In genomic region chrX:48462754-48463507, GRCm38 (mm10) we compare ENCODE assay signal across 8 mouse cellular contexts. TPM values are rescaled to one million over a fixed set of nuclear protein-coding genes. Genes with fewer than 3 reads are reported as not detected.
A peak's percentile ranks its signal among the peaks of the same experiment; 100 is the strongest.
DNase-seq lines count a peak whose midpoint lies in the region; ATAC-seq lines count a peak whose summit lies in the region.

TSS of gene Elf4 (minus strand) at chrX:48463132.

- peak within 1 kb of the TSS; percentile 39 for H3K4me3 ChIP-seq in intestine, embryonic 15.5 days (replicated peaks)
- H3K4me3 ChIP-seq in limb, embryonic 10.5 days, result peak within 1 kb of the TSS; percentile 49
- H3K4me3 ChIP-seq in midbrain, embryonic 13.5 days (replicated peaks), result peak within 1 kb of the TSS; percentile 31

- H3K27ac ChIP-seq in intestine, embryonic 15.5 days, result no peak within 1 kb of the TSS
- peak within 1 kb of the TSS; percentile 72 for H3K27ac ChIP-seq in limb, embryonic 10.5 days
- no peak within 1 kb of the TSS for H3K27ac ChIP-seq in midbrain, embryonic 13.5 days

- WGBS in intestine, embryonic 15.5 days, result 14% methylated on average over 38 of the region's 38 CpGs
- WGBS in limb, embryonic 10.5 days, result 10% methylated on average over 38 of the region's 38 CpGs
- 26% methylated on average over 38 of the region's 38 CpGs for WGBS in midbrain, embryonic 13.5 days

- peak within 1 kb of the TSS; percentile 79 for H3K4me2 ChIP-seq in intestine, embryonic 15.5 days (replicated peaks)
- H3K4me2 ChIP-seq in midbrain, embryonic 13.5 days (replicated peaks), result peak within 1 kb of the TSS; percentile 57

- H3K9me3 ChIP-seq in intestine, embryonic 15.5 days, result no peaks in the 10 kb centered on the region
- no peaks in the 10 kb centered on the region; the same call in 1 of the 2 replicates for H3K9me3 ChIP-seq in limb, embryonic 10.5 days (replicated peaks)
- H3K9me3 ChIP-seq in midbrain, embryonic 13.5 days, result no peaks in the 10 kb centered on the region

- H3K27me3 ChIP-seq in intestine, embryonic 15.5 days (replicated peaks), result no peaks in the 10 kb centered on the region
- H3K27me3 ChIP-seq in limb, embryonic 10.5 days (ENCODE audit: low read depth, poor library complexity, severe bottlenecking), result peaks cover 29% of the 10 kb centered on the region
- H3K27me3 ChIP-seq in midbrain, embryonic 13.5 days, result no peaks in the 10 kb centered on the region

- peak; percentile 56 for ATAC-seq in cerebellum, adult (ENCODE audit: insufficient number of reproducible peaks, low FRiP score, low TSS enrichment)
- ATAC-seq in common myeloid progenitor, adult 5-6 weeks (replicated peaks; ENCODE audit: low read depth, poor library complexity, severe bottlenecking), result peak; percentile 90
- peak; percentile 88 for ATAC-seq in intestine, embryonic 15.5 days
- peak; percentile 87 for ATAC-seq in midbrain, embryonic 13.5 days

- no peak for DNase-seq in cerebellum, adult 11 months
- DNase-seq in gastrocnemius, postnatal 4 days (ENCODE audit: low spot score in 2 of 2), result peak; percentile 62 to 74
- peak; percentile 82 for DNase-seq in limb, embryonic 10.5 days (ENCODE audit: low spot score)
- peak; percentile 42 for DNase-seq in spleen, adult 12 weeks (ENCODE audit: low spot score)

- H3K9ac ChIP-seq in intestine, embryonic 15.5 days, result peak within 1 kb of the TSS; percentile 48; the same call in 1 of the 2 replicates
- peak within 1 kb of the TSS; percentile 49; the same call in 1 of the 2 replicates for H3K9ac ChIP-seq in midbrain, embryonic 13.5 days (replicated peaks)

- H3K36me3 ChIP-seq in intestine, embryonic 15.5 days, result no peaks in the 10 kb centered on the region
- no peaks in the 10 kb centered on the region for H3K36me3 ChIP-seq in limb, embryonic 10.5 days
- no peaks in the 10 kb centered on the region for H3K36me3 ChIP-seq in midbrain, embryonic 13.5 days

- no peaks in the 10 kb centered on the region for H3K4me1 ChIP-seq in intestine, embryonic 15.5 days (replicated peaks)
- 0 out of 2 replicates have a peak, but pooled peaks cover 3% of the 10 kb centered on the region for H3K4me1 ChIP-seq in limb, embryonic 10.5 days
- no peaks in the 10 kb centered on the region for H3K4me1 ChIP-seq in midbrain, embryonic 13.5 days (replicated peaks)

RNA-seq across cellular contexts. Expression of gene Elf4, which starts in this region (rescaled TPM):
- total RNA-seq in common myeloid progenitor, adult 5-6 weeks (2017), result 24.6 and 29.9 TPM in 2 replicates
- total RNA-seq in gastrocnemius, postnatal 4 days (2021), result 10 to 100 TPM; 19.2 to 19.5 TPM
- polyA plus RNA-seq in intestine, embryonic 15.5 days (2015; fragmentation: Nextera tagmentation; extraction: Ambion mirVana), result 13.0 and 13.9 TPM in 2 replicates
- 1.8 and 1.9 TPM in 2 replicates for polyA plus RNA-seq in limb, embryonic 10.5 days (2016; fragmentation: Nextera tagmentation; extraction: Ambion mirVana)
- polyA plus RNA-seq in midbrain, embryonic 13.5 days (2015; fragmentation: Nextera tagmentation; extraction: Ambion mirVana), result 0.46 and 0.77 TPM in 2 replicates

Comparison
In these comparisons a context has a peak if more than half of its experiments do, and no peak if none do; other contexts are left out.
1. Peak in ATAC-seq, H3K4me3 ChIP-seq, H3K9ac ChIP-seq and H3K4me2 ChIP-seq in midbrain, embryonic 13.5 days; RNA of the gene not detected or under 1 TPM.